ENCODE assay signal across 8 mouse cellular contexts in genomic region chr9:72110627-72111003, GRCm38 (mm10). TPM values are rescaled to one million over a fixed set of nuclear protein-coding genes. Genes with fewer than 3 reads are reported as not detected.
DNase-seq lines count a peak whose midpoint lies in the region.

No protein-coding gene starts in this region.

- H3K4me1 ChIP-seq in forebrain, embryonic 10.5 days = peaks cover 32% of the 10 kb centered on the region

- H3K27ac ChIP-seq in forebrain, embryonic 10.5 days = peak overlapping the region; percentile 99

- H3K27me3 ChIP-seq in forebrain, embryonic 10.5 days (ENCODE audit: poor library complexity, severe bottlenecking) = peaks cover 10% of the 10 kb centered on the region

- no peaks in the 10 kb centered on the region for H3K9me3 ChIP-seq in forebrain, embryonic 10.5 days

- WGBS in forebrain, embryonic 10.5 days = under 1% methylated on average over 18 of the region's 23 CpGs

- peak overlapping the region; percentile 98 for H3K4me3 ChIP-seq in forebrain, embryonic 10.5 days

- DNase-seq in adrenal gland, postnatal 10 days = peak; percentile 59
- no peak for DNase-seq in adrenal gland, adult 2 months
- DNase-seq in brain, embryonic 18.5 days (ENCODE audit: low read depth, low spot score) = peak; percentile 22
- DNase-seq in forebrain, embryonic 10.5 days (ENCODE audit: extremely low spot score, low spot score) = peak; percentile 60
- peak; percentile 52 for DNase-seq in heart, postnatal 4 days
- DNase-seq in layer of hippocampus, adult 9-11 months = peak; percentile 31
- DNase-seq in lung, postnatal 36 days = peak; percentile 37
- peak; percentile 14 to 18 for DNase-seq in right cerebral cortex, postnatal 36 days (ENCODE audit: low spot score in 2 of 2)

- peaks cover 31% of the 10 kb centered on the region for H3K36me3 ChIP-seq in forebrain, embryonic 10.5 days (replicated peaks)

RNA-seq across cellular contexts. Expression of gene Tcf12, which starts 1.1 kb away (rescaled TPM):
- 10 to 100 TPM; 82.5 to 95.3 TPM for total RNA-seq in adrenal gland, postnatal 10 days (2021)
- 10 to 100 TPM; 81.1 to 97.5 TPM for total RNA-seq in adrenal gland, adult 2 months (2021)
- 50.2 and 52.2 TPM in 2 replicates for polyA plus RNA-seq in adrenal gland, adult 2 months (2012; rRNA removed)
- 109 and 110 TPM in 2 replicates for polyA plus RNA-seq in forebrain, embryonic 10.5 days (2016; fragmentation: Nextera tagmentation; extraction: Ambion mirVana)
- total RNA-seq in heart, postnatal 4 days (2021) = 10 to 100 TPM; 77.3 to 81.9 TPM
